Mouse (Mus musculus) splenic B cell, adult 2 months (primary cell): ENCODE measurements around the gene Ncam1.

Experiments used
- DNase-seq: peaks from one replicate; pipeline ENCODE4 v3.0.0-alpha.2; 2011; ENCODE audit warnings: low read depth, low spot score
- H3K27me3 ChIP-seq: 2 replicates; pipeline ENCODE4 v1.6.1; 2012; ENCODE audit warnings: mild to moderate bottlenecking, low read length, moderate library complexity, mixed read lengths; ENCODE audit not compliant: control insufficient read depth, poor library complexity, insufficient read depth, severe bottlenecking
- H3K36me3 ChIP-seq: 2 replicates; pipeline ENCODE4 v1.6.1; 2012; ENCODE audit warnings: mild to moderate bottlenecking, low read length, moderate library complexity, mixed read lengths; ENCODE audit not compliant: control insufficient read depth, poor library complexity, insufficient read depth, severe bottlenecking

Ncam1 gene

DNA sequence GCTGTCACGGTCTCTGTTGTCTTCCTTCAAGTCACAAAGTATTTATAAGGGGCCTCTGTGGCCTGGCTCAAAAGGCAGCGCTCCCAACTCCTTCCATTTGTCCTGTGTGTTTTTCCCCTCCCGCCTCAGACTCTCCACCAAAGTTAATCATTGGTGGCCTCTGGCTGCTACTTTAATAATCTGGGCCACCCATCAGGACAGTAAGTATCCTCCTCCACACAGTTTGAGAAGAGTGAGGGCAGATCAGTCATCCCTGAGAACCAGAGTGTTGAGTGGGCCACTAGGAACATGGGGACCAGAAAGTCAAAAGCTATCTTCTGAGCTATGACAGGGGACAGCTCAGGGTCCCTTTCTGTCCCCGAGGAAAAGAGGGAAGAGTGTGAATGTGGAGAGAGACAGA lies 256.1 kb downstream of the Ncam1 start:
- Histone ChIP-seq H3K36me3 (no peaks in the 10 kb centered on the region), H3K27me3 (no peaks in the 10 kb centered on the region)
- no peak for DNase-seq

DNA sequence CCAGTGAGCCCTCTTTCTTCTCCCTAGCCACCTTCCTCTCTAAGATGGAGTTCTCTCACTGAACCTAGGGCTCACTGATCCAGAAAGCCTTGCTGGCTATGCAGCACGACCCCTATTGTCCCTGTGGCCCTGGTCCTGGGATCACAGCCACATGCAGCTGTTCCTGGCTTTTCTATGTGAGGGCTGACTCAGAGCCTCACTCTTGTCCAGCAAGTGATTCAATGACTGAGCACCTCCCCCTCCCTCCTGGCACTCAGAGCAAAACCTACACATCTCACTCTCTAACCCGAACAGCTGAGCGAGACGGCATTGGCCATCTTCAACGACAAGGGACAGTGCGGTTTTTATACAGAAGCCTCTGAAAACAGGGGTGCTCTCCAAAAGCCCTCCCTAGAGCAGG lies 260.9 kb downstream of the Ncam1 start:
- no peaks in the 10 kb centered on the region for H3K27me3 ChIP-seq
- no peaks in the 10 kb centered on the region for H3K36me3 ChIP-seq
- DNase-seq: no peak

DNA sequence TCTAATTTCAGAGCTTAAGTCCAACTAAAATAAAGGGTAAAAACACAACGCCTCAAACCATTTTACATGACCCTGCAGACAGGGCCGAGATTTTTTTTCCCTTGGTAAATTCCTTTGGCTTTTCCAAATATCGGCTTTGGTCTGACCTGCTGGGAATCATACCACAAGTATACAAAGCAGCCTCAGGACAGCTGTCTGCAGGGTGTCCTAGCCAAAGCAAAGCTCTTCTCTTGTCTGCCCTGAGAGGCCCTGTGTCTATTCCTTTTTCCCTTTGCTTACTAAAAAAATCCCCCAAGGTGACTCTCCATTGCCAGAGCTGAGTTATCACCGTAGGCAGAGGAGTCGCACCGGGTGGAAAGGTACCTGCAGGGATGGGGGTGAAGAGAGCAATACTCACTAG lies 262.1 kb downstream of the Ncam1 start:
- Histone ChIP-seq H3K36me3 (no peaks in the 10 kb centered on the region), H3K27me3 (no peaks in the 10 kb centered on the region)
- DNase-seq: no peak

DNA sequence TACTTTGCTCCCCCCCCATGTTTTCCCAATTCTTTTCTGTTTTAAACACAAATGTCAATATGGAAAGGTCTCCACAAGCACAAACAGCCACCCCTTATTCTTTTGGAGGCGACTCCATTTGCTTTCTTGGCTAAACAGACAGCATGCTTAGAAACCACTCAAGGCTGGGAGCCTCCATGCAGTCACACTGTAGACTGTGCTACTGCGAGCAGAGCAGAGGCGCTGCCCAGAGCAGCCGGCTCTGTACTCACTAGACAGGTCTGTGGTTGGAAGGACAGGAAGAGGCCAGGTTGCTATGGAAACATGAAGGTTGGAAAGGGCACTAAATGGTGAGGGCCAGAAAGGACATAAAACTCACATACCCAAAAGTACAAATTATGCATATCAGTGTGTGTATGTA lies 263.8 kb downstream of the Ncam1 start:
- no peak for DNase-seq
- Histone ChIP-seq H3K27me3 (no peaks in the 10 kb centered on the region), H3K36me3 (no peaks in the 10 kb centered on the region)

DNA sequence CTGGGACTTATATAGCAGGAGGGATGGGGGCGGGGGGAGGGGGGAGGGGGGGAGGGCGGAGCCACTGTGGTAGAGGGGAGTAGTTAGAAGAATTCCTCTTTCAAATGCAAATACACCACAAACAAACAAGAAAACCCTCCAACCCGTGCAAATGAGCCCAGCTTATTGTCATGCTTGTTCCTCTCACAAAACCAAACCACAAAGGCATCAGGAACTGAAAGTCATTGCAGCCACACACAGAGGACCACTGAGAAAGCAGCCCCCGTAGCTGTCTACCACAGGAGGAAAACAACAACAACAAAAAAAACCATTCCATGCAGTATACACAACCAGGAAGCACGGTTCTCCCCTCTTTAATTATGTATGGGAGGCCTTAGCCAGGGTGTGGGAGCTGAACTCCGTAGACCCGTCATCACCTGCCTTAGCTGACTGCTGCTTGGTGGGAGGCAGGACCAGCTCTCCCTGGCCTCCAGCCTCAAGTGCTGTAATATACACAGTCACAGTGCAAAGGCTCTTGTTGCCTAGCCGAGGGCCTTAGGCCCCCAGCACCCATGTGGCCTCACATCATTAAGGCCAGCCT lies 264.7 kb downstream of the Ncam1 start:
- no peak for DNase-seq
- Histone ChIP-seq H3K27me3 (no peaks in the 10 kb centered on the region), H3K36me3 (no peaks in the 10 kb centered on the region)

DNA sequence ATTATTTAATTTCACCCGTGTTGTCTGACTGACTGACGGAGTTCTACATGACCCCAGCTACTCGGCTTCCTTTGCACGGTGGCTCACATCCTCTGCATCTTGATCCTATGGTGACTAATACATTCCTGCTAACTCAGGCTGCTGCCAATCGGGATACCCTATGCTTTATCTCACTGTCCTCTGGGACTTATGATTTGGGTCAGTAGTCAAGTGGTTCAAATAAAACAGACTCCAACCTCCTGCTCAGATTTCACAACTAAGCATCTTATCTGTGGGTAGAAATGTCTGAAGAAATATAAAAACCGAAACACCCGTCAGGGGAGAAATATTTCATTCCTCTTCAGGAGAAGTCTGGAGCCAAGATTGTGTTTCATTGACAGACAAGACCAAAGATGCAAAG lies 265.3 kb downstream of the Ncam1 start:
- Histone ChIP-seq H3K27me3 (no peaks in the 10 kb centered on the region), H3K36me3 (no peaks in the 10 kb centered on the region)
- no peak for DNase-seq

DNA sequence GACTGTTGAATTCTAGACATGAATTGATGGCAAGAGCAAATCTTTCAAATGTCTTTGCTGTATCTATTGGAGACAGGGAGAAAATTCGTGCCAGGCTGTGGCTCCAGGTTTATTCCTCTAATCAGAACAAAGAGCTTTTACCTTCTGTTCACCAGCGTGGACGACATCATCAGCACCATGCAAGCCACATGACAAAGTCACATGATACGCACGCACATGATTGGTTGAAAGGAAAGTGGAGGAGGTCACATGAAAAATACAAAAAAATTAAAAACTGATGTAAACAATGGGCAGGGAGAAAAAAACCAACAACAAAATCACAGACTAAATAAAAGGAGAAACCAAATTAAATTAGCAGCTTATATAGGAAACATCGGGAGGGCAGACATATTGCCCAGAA lies 266.9 kb downstream of the Ncam1 start:
- DNase-seq: no peak
- Histone ChIP-seq H3K36me3 (no peaks in the 10 kb centered on the region), H3K27me3 (no peaks in the 10 kb centered on the region)

DNA sequence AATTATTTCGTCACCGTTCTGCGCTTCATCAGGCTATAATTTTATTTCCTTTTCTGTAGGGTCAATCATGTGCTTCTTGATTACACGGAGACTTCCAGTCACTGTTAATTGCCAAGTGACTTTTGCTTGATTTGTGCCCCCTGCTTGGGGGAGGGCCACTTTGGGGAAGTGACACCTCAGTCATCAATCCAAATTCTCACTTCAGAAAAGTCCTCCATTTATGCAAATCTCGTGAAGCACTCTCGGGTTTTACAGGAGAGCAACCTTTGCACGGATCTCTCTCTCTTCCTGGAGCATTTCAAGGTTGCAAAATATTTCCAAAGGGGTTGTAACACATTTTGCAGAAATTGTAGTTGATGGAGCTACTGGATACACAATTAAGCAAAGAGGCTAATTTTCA lies 267.5 kb downstream of the Ncam1 start:
- H3K27me3 ChIP-seq: no peaks in the 10 kb centered on the region
- DNase-seq: no peak
- no peaks in the 10 kb centered on the region for H3K36me3 ChIP-seq

DNA sequence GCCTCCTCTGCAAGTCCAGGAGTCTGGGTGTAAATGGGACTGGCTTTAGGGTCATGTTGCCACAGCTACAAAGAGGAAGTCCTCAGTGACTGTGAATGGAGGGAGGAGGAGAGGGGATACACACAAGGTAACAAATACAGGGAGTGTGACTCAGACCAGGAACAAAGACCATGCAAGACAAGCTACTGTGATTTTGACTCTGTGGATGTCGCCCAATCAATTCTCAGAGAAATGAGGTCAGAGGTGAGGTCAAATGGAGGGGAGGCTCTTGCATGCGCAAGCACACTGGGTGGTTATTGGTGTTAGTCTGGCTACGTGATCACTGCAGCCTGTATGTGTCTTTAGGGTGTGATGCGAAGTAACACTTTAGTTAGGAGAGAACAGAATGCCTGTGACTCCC lies 268.0 kb downstream of the Ncam1 start:
- Histone ChIP-seq H3K36me3 (no peaks in the 10 kb centered on the region), H3K27me3 (no peaks in the 10 kb centered on the region)
- DNase-seq: no peak

DNA sequence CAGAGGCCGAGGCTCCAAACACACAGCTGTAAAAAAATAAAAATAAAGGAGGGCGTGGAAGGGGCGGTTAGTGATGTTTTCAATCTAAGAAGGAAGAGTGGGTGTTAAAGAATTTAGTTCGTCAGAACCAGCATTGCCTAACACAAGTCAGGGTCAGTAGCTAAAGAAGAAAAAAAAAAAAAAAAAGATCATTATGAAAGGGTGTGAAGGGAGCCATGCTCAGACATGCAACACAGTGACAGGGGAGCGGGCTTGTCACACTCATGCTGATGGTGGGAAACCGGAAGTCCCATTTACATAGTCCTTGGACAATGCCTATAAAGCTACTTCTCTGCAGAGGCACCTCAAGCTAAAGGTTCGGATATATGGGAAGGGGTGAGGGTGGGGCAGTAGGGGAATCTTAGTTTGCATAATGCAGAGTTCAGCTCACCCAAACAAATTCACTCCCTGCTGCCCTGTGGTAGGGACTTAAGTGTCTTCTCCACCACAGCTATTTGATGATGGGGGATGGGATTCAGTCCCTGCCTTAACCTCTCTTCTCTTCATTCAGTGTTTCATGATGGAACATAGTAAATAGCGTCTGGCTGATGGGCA lies 269.3 kb downstream of the Ncam1 start:
- no peaks in the 10 kb centered on the region for H3K36me3 ChIP-seq
- H3K27me3 ChIP-seq: no peaks in the 10 kb centered on the region
- DNase-seq: no peak

DNA sequence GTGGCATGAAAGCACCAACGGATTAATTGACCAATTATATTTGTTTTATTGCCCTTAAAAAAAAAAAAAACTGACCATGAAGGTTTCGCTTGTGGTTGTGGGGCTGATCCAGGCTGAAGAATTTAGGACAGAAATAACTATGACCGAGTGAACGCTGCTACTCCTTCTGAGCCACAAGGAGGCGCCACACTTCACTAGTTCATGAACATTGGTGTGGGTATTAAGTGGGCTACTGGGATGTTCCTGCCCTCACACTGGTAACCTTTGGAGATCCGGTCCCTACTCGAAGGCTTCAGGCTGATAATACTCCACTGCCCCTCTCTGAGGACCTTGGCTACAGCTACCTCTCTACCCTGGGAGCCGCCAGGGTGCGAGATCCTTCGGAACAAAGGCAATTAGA lies 269.8 kb downstream of the Ncam1 start:
- no peaks in the 10 kb centered on the region for H3K27me3 ChIP-seq
- no peaks in the 10 kb centered on the region for H3K36me3 ChIP-seq
- DNase-seq: no peak

DNA sequence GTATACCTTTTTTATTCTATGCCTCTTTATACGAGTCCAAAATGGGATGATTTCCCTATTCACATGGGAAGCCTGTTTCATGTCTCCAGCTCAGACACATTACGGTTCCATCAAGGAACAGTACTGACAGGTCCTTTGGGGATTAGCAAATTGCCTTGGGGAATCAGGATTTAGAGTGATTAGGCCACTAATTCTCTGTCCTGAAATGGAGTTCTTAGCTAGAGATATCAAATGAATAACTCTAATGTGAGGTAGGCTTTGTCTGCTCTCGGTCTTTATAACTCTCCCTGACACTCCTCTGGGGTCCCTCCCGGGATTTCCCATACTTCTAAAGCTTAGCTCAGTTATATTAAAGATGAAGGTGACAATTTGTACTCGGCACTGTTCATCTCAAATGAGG lies 270.7 kb downstream of the Ncam1 start:
- DNase-seq: no peak
- Histone ChIP-seq H3K27me3 (no peaks in the 10 kb centered on the region), H3K36me3 (no peaks in the 10 kb centered on the region)

DNA sequence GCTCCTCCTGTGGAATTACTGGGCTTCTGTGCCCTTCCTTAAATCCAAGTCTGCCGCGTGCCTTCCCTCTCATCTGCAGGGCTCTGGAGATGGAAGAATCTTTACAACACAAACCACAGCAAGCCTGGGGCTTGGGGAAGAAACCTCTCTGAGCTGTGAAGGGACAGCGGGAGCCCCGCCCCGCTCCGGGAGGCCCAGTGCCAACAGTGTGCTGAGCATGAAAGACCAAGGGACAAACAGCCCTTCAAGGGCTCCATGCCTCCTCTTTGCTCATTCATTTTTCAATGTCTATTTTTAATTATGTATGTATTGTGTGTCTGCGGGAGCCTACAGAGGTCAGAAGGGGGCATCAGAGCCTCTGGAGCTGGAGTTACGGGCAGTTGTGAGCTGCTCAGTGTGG lies 271.4 kb downstream of the Ncam1 start:
- no peaks in the 10 kb centered on the region for H3K27me3 ChIP-seq
- DNase-seq: no peak
- H3K36me3 ChIP-seq: no peaks in the 10 kb centered on the region

DNA sequence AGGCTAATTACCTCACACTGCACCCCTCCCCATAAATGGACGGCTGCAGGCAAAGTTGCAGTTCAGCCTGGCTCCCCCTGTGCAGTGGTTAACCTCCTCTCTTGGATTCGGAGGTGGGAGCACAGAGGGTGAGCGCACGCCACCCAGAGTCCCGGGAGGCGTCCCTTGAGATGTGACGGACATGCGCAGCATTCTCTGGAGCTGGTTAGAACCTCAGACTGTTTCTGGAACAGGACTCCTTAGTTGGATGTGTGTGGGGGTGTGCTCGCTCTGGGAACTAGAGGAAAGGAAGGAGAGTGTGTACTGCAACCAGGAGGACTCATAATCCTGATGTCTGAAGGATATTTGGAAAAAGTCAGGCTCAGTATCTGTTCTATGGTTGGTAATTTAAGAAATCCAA lies 274.0 kb downstream of the Ncam1 start:
- DNase-seq: no peak
- H3K36me3 ChIP-seq: no peaks in the 10 kb centered on the region
- H3K27me3 ChIP-seq: no peaks in the 10 kb centered on the region

DNA sequence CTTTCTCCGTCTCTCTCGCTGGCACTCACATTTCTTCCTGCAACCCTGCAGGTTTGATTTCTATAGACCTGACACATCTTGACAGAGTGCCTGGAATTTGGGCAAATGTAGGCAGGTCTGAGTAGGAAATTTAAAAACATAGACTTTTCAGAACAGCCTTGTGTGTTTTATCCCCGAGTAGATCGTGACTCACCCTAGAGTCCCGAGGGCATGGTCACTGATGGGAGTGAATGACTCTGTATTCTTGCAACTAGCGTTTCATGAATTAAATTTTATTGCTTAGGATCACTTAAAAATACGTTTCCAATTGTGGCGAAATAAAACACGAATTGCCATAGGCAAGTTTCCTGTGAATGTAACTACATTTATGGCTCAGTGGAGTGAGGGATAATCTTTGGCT lies 274.8 kb downstream of the Ncam1 start:
- no peak for DNase-seq
- Histone ChIP-seq H3K27me3 (no peaks in the 10 kb centered on the region), H3K36me3 (no peaks in the 10 kb centered on the region)

DNA sequence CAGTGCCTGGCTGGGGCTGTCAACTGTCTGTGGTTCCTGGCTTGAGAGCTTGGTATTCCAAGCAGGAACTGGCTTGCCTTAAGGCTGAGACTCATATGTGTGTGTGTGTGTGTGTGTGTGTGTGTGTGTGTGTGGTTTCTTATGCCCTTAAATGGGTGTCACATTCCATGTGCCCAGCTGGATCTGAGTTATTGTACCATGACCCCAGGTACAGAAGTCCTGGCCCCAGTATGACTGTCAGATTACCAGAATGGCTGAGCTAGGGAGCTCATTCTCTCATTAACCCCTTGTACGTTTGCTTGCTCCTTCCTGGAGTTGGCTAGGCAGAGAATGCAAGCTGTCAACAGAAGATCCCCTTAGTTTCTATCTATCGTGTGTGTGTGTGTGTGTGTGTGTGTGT lies 284.4 kb downstream of the Ncam1 start:
- Histone ChIP-seq H3K27me3 (no peaks in the 10 kb centered on the region), H3K36me3 (no peaks in the 10 kb centered on the region)
- no peak for DNase-seq
